Mouse (Mus musculus) ovary, postnatal 10 days (tissue): ENCODE results near the gene Pomt2.
A peak's percentile ranks its signal among the peaks of the same experiment; 100 is the strongest.
"Not testable (repeated sequence)": the region's sequence is repeated elsewhere in the genome, so short reads cannot be mapped to it uniquely, and the experiment has no call there.

Source experiments
- DNase-seq: peaks from one replicate; pipeline ENCODE4 v3.0.0; 2022; ENCODE audit warnings: low spot score

Gene Pomt2

DNA sequence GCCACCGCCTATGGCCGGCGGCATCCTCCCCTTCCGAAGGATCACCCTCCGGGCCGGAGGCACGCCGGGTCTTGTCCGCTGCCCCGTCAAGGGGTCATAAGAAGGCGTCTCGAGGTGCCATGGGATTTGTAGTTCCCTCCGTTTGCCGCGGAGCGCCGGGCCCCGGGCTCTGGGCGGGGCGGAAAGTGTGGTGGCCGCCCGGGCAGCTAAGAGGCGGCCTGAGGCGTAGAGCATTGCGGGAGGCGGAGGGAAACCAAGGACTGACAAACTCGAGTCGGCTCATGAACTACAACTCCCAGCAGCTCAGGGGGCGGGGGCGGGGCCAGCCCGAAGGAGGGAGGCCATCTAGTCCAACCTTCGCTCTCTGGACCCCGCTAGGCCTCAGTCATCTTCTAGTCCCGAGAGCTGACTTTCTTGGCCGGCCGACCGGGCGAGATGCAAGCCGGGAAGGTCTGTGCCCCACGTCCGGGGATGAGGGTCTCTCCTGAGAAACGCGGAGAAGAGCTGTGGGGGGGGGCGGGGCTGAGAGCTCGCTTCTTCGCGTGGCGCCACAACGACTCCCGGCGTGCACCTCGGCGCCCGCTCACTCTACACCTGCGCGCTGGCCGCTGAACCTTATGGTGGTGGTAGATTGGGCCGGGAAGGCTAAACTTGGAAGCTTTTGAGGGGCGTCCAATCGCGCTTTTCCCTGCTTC lies at the start of gene Pomt2:
Pomt2 (minus strand) TSS at position 574 of the 695 bp plus-strand sequence.
- peak; percentile 74 for DNase-seq

- no peak for DNase-seq
Observed at GRCm38 (mm10) chr12:87196310-87196709, 48.5 kb upstream of the Pomt2 start.

- DNase-seq: no peak
Observed at GRCm38 (mm10) chr12:87195069-87195468, 47.3 kb upstream of the Pomt2 start.

DNA sequence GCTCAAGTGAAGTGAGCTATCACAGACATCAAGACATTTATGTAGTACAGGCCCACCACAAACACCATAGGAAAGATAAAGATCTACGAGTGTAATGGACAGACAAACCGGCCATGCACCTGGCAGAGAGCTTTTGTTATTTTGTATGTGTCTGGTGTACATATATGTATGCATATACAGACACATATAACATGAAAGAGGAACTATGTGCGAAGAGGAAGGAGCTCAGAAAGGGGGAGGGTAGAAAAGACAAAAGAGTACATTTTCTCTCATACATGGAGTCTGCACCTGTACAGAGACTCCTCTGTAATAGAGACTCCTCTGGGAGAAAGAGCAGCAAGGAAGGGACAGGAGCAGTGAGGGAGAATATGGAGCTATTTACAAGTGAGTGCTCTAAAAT lies 45.2 kb upstream of the Pomt2 start:
- no peak for DNase-seq

DNA sequence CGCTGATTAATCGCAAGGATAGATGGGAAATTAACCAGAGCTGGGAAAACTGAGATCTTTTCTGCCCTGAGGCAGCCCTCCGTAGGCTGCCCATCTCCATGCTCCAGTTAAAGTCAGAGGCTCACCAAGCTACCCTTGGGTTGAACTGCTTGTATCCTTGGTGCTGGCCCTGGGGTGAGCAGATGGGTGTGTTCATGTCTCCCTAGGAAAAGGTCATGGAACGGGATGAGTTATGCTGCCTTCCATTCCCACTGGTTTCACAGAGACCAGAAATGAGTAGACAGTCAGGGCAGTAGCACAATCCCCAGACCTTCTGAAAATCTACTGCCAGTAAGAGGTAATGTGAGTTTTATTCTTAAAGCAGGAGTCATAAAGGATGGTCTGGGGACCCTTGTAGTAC lies 29.9 kb upstream of the Pomt2 start:
- no peak for DNase-seq

DNA sequence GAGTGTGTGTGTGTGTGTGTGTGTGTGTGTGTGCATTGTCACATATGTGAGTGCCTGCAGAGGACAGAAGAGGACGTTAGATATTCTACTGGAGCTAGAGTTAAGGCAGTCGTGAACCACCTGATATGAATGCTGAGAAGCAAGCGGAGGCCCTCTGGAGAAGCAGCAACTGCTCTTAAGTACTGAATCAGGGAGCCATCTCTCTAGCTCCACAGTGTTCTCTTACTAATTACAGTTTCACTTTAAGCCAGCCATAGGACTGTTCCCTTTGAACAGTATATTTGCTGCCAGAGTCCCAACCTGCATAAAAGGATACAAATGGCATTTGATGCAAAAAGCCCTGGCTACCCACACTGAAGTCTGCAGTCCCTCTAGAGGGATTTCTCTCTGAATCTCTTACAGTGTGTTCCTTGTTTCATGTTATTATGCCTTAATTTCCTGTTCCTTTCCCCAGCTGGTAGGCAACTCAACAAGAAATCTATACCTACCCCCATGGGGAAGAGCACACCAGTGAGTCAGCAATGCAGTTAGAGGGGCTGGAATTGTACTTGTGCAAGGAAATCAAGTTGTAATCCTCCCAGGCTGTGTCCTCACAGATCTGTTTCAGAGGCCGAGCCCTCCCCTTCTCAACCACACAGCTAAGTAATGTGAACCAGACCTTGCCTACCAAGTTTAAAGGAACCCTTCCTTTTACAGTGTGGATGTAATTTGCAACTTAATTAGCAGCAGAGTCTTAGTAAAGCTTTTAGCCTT lies 27.6 kb upstream of the Pomt2 start:
- DNase-seq: no peak

- no peak for DNase-seq
Observed at GRCm38 (mm10) chr12:87160815-87161214, 13.0 kb upstream of the Pomt2 start.

DNA sequence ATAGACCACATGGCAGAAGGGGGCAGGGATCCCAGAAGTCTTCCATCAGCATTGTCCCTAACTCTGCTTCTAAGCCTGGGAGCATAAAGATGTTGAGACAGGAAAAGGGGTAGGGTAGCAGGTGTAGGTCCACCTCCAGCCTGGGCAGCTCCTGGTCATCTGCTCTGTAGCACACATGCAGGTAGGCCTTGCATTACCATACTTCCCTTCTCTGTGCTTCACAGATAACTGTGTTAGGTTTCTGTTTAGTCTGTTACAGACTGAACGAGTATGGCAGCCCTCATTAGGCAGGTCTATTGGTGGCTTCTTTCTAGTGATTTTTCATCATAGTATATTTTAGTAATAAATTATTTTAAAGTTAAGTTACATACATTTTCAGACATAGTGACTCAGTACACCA lies 12.5 kb upstream of the Pomt2 start:
- DNase-seq: no peak

DNA sequence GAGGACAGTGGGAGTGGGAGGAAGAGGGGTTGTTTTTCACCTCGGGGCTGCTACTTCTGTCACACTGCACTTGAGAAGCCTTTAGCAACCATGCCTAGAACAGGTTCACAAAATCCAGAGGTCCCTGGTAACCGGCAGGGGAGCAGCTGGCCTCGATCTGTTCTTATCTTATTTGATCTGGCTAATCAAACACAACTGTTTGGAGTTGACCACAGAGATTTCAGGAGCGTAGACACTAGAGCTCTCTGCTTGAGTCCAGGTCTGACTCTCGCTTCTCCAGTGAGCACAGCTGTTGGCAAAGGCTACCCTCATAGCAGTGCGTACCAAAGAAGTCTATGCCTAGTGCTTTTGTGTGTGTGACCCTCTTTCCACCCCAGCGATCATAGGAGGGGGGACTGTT lies 10.3 kb upstream of the Pomt2 start:
- DNase-seq: no peak

DNA sequence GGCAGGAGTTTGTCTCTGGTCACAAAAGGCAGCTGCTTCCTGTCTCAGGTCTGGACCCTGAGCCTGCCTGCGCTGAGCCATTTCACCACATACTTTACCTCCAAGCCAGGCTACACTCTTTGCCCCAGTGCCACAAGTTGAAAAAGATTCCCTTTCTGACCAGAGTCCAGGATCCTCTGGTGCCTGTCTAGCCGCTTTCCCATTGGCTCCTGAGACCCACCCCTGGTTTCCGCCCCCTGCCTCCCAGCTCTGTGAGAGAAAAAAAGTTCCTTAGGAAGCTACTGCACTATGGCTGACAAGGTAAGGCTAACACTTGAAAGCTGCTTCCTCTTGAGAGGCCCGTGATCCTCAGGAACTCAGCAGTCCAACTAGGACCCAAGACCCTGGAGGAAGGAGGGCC lies 9.6 kb upstream of the Pomt2 start:
- DNase-seq: no peak

DNA sequence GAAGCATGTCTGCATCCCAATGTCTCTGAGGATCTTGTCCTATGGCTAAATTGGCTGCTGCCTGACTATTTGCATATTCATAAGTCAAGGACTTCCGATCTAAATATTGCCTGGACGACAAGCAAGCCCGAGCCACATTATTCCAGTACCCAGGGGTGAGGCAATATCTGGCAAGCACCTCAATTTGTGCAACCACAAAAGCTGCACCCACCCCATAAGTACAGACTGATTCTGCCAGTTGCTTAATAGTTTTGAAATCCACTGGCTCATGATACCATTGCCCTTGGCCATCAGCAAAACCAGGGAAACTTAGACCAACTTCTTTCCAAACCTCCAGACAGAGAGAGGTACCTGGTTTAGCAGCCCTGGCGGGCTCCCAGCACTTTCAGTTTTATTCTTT lies 6.7 kb upstream of the Pomt2 start:
- not testable (repeated sequence) for DNase-seq

GRCm38 (mm10) chr12:87149471-87149870 lies 1.7 kb upstream of the Pomt2 start:
- no peak for DNase-seq

GRCm38 (mm10) chr12:87148136-87148535 lies 368 bp upstream of the Pomt2 start:
- no peak for DNase-seq

DNA sequence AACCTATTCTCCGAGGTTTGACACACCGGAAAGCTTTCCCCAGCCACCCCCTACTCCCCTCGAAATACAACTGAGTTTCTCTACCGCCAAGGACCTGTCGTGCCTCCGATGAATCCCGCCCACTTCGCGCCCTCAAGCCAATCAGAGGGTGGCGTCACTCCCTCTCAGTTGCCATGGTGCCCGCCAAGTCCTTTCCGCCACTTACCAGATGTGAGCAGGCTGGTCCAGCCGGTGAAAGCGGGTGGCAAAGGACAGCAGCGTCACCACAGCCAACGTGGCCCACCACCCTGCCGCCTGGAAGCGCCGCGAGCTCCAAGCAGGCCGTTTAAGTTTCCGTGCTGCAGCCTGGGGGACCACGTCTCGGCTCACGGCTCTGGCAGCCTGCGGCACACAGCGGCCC lies 802 bp downstream of the Pomt2 start, which contains the start of gene Gstz1:
Gstz1 (plus strand) TSS at position 200 of the 400 bp plus-strand sequence.
- peak; percentile 71 for DNase-seq

- DNase-seq: no peak
Observed at GRCm38 (mm10) chr12:87142156-87142555, 5.6 kb downstream of the Pomt2 start.

- no peak for DNase-seq
Observed at GRCm38 (mm10) chr12:87138768-87139167, 9.0 kb downstream of the Pomt2 start.

DNA sequence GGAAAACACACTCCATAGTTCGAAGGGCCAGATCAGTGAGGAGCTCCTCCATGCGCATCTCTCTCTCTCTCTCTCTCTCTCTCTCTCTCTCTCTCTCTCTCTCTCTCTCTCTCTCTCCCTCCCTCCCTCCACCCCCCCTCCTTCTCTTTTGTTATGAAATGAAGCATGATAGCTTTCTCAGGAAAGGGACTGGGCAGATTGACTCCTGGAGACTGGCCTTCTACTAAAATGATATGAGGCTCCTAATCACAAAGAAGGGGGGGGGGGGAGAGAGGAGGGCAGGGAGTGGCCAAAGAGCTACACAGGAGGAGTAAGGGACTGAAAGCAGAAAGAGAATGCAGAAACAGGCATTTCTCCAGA lies 9.4 kb downstream of the Pomt2 start:
- no peak for DNase-seq

- no peak for DNase-seq
Observed at GRCm38 (mm10) chr12:87137439-87138341, 10.1 kb downstream of the Pomt2 start.

- no peak for DNase-seq
Observed at GRCm38 (mm10) chr12:87132784-87133183, 15.0 kb downstream of the Pomt2 start.

DNA sequence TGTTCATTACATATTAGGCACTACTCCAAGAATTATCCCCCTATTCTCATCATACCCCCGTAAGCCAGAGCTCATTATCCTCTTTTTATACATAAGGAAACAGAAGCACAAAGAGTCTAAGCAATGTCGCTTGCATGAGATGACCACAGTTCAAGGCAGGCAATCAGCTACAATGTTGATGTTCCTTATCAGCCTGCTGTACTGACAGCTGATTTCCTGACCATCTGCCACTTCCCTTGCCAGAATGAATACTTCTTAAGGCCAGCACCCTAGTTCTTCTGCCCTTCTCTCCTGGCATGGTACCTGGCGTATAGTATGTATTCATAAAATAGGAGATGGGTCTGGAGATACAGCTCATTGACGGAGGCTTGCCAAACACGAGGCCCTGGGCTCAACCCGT lies 15.6 kb downstream of the Pomt2 start:
- DNase-seq: no peak

DNA sequence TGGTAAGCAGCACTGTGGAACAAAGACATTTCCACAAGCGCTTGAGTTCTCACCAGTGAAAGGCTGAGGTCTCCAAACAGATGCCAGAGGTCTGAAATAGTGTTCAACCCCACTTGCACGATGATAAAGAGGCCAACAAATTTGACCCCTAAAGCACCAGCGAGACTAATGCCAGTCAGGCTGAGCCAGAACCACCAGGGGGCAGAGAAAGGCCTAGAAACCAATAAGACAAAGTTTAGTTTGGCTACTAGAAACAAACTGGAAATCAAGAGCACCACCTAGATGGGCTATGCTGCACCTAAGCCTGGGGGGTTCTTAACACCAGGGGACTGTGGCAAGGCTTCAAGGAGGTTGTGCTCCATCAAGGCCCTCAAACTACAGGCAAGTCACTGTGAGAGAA lies 16.1 kb downstream of the Pomt2 start:
- no peak for DNase-seq

- DNase-seq: no peak
Observed at GRCm38 (mm10) chr12:87131181-87131580, 16.6 kb downstream of the Pomt2 start.

GRCm38 (mm10) chr12:87130224-87130623 lies 17.5 kb downstream of the Pomt2 start:
- no peak for DNase-seq
